Mouse (Mus musculus) gonadal fat pad, adult 2 months (tissue): ENCODE measurements around the gene Slc38a7. TPM values are rescaled to one million over a fixed set of nuclear protein-coding genes. Genes with fewer than 3 reads are reported as not detected.
"Not testable (repeated sequence)": the region's sequence is repeated elsewhere in the genome, so short reads cannot be mapped to it uniquely, and the experiment has no call there.

Experiments
- DNase-seq: peaks from one replicate; pipeline ENCODE4 v3.0.0-alpha.2; 2012; ENCODE audit warnings: low read depth
- polyA plus RNA-seq: library from polyadenylated mRNA; depleted of rRNA; stranded (reverse); fragments of >200 nt; gene quantifications from 2 replicates; pipeline ENCODE4 v1.2.3, GENCODE M21; 2012

Gene Slc38a7
- polyA plus RNA-seq, 1 experiment = 23.0 TPM

DNA sequence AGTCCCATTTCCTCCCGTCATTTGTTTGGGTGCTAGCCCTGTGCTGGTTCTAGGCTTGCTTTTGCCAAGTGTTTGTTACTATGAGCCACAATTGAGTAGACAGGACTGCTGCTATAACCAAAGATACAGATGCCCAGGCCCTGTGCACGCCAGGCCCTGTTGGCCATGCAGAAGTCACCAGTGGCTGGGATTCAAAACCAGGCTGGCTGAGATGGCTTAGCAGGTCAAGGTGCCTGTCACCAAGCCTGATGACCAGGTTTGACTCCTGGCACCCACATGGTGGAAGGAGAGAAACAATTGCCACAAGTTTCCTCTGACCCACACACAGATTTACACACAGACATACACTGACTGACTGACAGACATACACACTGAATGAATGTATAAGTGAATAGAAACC is 3.0 kb downstream of the Slc38a7 start:
- DNase-seq = no peak

DNA sequence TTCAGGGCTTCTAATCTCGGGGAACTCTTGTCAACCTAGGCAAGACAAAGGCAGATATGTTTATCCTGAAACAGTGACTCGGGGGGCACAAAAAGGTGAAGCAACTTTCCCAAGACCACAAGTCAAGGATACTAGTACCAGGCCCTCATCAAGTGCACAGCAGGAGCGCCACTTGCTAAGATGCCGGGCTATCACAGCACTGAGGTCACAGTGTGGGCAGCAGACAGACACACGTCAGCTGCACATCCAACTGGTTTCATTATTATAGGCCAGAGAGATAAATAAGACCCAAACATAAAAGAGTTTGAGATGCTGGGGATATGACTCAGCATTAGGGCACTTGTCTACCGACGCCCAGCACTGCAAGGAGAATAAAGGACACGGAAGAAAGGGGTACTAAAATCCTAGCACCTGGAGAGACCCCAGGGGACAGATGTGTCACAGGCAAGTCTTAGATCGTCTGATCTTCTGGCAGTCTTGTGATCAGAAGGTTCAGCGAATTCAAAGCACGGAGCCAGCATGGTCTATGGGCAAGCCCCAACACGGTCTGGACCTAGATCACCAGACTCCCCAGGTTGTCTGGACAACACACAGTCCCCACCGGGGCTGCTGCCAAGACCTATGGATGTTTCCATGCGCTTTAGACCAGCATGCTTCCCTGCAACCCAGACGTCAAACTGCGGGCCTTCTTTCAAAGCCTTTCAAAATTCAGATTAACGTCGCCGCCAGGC is 4.4 kb downstream of the Slc38a7 start:
- no peak for DNase-seq

DNA sequence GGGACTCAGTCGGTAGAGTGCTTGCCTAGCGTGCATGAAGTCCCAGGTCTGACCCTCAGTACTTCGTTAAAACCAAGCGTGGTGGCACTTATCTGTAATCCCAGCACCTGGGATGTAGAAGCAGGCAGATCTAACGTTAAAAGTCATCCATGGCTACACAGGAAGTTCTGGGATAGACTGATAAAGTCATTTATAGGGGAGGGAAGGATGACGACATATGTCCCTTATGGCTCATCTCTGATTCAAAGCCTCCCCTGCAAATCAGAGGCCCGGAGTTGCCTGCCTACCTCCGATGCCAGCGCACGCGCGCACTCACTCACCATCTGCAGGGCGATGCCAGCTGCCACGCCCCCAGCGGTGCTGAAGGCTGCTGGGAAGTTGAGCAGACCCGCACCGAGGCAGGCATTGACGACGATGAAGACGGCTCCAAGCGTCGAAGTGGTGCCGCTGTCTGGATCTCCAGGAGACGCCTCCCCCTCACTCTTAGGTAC is 5.2 kb downstream of the Slc38a7 start:
- no peak for DNase-seq

GRCm38 (mm10) chr8:95845026-95845425 is 8.3 kb downstream of the Slc38a7 start:
- no peak for DNase-seq

- DNase-seq = no peak
Measured at GRCm38 (mm10) chr8:95843968-95844367, 9.4 kb downstream of the Slc38a7 start.

DNA sequence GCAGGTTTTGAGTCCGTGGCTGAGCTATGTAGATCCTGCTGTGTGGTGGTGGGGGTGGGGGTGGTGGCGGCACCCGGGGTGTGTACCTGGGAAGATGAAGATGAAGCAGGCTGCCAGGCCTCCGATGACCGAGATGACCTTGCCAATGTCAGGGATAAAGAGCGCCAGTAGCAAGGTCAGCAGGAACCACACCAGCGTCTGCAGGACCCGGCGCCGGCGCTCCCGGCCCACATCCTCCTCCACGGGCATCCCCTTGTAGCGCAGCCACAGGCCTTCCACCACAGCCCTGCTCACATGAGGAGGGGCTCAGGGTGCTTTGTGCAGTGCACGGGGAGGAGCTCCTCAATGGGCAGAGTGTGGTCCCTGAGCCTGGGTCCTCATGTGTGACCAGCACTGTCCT is 11.9 kb downstream of the Slc38a7 start:
- DNase-seq = no peak

DNA sequence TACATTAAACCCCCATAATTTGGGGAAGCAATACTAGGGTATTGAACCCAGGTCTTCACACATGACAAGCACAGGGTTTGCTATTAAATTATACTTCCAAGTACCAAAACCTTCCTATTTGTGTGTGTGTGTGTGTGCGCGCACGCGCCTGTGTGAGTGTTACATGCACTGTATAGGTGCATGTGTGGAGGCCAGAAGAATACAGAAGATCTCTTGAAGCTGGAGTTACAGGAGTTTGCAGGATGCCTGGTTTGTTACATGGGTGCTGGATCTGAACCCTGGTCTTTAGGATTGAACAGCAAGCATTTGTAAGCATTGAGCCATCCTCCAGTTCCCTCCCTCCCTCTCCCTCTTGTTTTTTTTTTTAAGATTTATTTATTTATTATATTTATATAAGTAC is 14.1 kb downstream of the Slc38a7 start:
- DNase-seq = no peak

GRCm38 (mm10) chr8:95837266-95837665 is 16.1 kb downstream of the Slc38a7 start:
- DNase-seq = no peak

- DNase-seq = no peak
Measured at GRCm38 (mm10) chr8:95835891-95836290, 17.4 kb downstream of the Slc38a7 start.

DNA sequence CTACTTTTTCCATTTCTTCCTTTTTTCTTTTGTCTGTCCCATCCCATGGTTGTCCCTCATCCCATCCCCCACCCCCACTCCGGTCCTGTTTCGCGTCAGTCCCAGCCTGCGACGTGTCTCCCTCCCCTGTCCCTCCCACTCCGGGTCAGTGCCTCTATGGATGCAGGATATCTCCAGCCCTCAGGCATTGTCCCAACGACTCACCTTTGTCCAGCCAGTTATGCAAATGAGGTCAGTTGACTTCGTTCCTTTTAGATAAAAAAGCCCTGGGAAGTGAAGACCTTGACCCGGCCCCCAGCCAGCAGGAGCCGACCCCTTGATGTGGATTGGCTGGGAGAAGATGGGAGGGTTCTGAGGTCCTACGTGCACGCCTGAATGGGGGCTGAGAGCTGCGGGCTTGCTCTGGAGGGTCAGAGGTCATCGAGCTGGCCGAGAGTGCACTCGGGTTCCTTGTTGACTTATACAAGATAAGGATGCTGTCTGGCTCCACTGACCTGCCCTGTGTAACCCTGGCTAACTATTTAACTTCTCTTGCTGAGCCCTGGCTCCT is 19.8 kb downstream of the Slc38a7 start:
- no peak for DNase-seq

DNA sequence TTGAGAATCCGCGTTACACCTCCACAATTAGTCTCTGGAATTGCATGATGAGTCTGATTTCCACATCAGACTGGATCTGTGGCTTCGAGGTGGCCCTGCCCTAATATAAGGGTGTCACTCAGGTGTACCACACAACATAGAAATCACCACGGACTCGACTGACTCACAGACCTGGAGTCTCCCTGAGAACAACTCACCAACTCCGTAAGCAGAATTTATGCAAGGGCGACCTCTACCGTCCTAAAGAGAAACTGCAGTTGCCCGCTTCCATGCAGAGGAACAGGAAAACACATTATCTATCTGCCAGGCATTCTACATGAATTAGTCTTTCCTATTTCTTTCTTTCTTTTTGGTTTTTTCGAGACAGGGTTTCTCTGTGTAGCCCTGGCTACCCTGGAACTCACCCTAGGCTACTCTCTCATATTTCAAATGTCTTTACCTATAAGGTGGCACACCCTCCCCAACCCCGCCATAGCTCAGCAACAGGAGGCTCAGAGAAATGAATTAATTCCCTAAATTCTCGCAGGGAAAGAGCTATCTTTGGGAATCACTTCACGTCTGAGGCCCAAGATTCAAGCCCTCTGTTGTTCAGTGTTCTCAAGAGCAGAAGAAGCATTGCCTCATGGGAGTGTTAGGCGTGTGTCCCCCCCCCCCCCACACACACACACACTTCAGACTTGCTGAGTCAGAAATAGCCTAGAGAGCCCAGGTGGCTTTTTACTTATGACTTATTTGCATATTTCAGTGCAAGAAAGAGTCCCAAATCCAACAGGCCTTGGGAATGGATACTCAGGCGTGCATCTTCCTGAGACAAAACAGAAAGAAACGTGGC is 20.5 kb downstream of the Slc38a7 start:
- DNase-seq = no peak

DNA sequence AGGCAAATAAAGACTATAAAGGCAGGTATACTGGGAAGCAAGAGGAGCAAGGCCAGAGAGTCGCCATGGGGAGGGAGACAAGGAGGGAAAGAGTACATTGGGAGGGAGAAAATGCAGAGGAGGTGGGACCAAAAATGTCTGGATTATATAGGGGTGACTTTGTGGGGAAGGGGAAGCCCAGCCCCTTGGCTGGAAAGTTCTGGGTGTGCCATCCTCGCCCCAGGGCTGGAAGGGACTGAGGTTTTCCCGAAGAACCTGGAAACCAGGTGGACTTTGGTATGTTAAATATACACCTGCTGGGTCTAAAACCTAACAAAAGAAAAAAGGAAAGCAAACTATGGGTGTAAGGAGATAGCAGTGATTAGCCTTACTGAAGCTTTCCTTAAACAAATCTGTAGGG is 23.2 kb downstream of the Slc38a7 start:
- no peak for DNase-seq

- not testable (repeated sequence) for DNase-seq
Measured at GRCm38 (mm10) chr8:95825162-95825561, 28.2 kb downstream of the Slc38a7 start, which contains the start of gene Sap18b. Gene Sap18b (plus strand): TSS chr8:95825346.

DNA sequence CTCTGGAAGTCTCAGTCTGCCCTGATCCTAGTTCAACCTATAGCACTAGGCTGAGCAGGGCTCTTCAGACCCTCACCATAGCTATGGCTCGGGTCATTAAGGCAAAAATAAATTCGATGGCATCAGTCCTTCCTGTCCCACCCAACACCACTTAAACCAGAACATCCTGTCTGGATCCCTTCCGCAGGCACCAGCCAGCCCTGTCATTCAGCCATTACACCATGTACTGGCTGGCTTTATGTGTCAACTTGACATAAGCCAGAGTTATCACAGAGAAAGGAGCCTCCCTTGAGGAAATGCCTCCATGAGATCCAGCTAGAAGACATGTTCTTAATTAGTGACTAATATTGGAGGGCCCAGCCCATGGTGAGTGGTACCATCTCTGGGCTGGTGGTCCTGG is 30.6 kb downstream of the Slc38a7 start:
- DNase-seq = no peak

DNA sequence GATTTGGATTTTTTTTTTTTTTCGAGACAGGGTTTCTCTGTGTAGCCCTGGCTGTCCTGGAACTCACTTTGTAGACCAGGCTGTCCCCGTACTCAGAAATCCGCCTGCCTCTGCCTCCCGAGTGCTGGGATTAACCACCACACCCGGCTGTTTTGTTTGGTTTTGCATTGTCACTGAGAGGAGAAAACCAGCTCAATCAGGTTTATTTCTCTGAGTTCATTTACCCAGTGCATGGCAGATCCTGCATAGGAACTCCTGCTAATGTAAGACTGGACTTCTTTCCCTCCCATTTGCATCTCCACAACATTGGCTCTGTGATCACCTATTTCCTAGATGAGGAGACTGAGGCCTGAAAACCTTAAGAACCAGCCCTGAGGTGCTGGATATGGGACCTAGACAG is 31.2 kb downstream of the Slc38a7 start:
- no peak for DNase-seq

DNA sequence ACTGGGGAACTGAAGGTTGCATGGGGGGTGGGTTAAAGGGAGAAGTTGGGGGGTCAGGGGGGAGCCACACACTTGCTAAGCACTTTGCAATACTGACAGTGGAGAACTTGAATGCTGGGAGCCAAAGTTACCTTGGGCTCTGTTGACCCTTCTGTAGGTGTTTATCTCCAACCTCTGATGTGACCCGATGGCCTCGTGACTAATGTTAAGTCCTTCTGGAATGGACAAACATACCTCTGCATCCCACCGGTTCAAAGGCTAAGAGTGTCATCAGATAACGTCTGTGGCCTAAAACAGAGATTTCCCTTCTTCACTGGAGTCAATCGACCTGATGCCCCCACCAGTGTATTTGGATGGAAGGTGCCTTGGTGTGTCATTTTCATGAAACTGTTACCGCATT is 32.1 kb downstream of the Slc38a7 start:
- DNase-seq = no peak

DNA sequence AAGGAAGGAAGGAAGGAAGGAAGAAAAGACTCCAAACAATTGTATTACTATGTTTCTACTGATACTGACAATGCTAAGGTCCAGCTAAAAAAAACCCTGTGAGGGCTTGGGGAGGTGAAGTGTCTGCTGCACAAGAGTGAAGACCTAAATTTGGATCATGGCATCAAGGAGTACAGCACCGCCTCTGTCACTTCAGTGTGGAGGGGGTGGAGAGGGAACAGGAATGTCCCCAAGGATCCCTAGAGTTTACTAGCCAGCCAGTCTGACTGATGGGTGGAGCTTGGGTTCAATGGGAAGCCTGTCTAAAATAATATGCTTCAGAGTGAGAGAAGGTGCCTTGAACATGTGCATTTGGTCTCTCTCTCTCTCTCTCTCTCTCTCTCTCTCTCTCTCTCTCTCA is 35.1 kb downstream of the Slc38a7 start:
- DNase-seq = no peak

- no peak for DNase-seq
Measured at GRCm38 (mm10) chr8:95817597-95817996, 35.7 kb downstream of the Slc38a7 start.

- DNase-seq = no peak
Measured at GRCm38 (mm10) chr8:95816044-95816708, 37.2 kb downstream of the Slc38a7 start.

- DNase-seq = no peak
Measured at GRCm38 (mm10) chr8:95810184-95810591, 43.2 kb downstream of the Slc38a7 start.

- no peak for DNase-seq
Measured at GRCm38 (mm10) chr8:95809116-95809515, 44.2 kb downstream of the Slc38a7 start.

GRCm38 (mm10) chr8:95808631-95809030 is 44.7 kb downstream of the Slc38a7 start:
- no peak for DNase-seq
